Mouse (Mus musculus) E14TG2a.4 (cell line): ENCODE data around the gene Atxn1.

ENCODE experiments used
- H3K27me3 ChIP-seq: 2 replicates; pipeline ENCODE4 v1.6.1; 2014; ENCODE audit warnings: low read length, control low read depth; ENCODE audit not compliant: insufficient read depth
- H3K36me3 ChIP-seq: 2 replicates; pipeline ENCODE4 v1.6.1; 2014; ENCODE audit warnings: low read length, control low read depth; ENCODE audit not compliant: insufficient read depth
- H3K4me1 ChIP-seq: replicated peaks from 2 replicates; pipeline ENCODE4 v1.6.1; 2014; ENCODE audit warnings: low read depth, low read length, control low read depth
- H3K4me3 ChIP-seq: replicated peaks from 2 replicates; pipeline ENCODE4 v1.5.1; 2014; ENCODE audit warnings: mild to moderate bottlenecking, low read length
- H3K9me3 ChIP-seq: 2 replicates; pipeline ENCODE4 v1.6.1; 2014; ENCODE audit warnings: low read length, control low read depth
- CTCF ChIP-seq: conservative IDR thresholded peaks from 2 replicates; pipeline ENCODE4 v1.5.1; 2014; ENCODE audit warnings: low read length
- NANOG ChIP-seq: IDR thresholded peaks from 2 replicates; pipeline ENCODE4 v1.6.1; 2014; ENCODE audit warnings: borderline replicate concordance, low read length, mixed read lengths
- POU5F1 ChIP-seq: IDR thresholded peaks from 2 replicates; pipeline ENCODE4 v1.6.1; 2014; ENCODE audit warnings: low read length, borderline replicate concordance

The Atxn1 gene

DNA sequence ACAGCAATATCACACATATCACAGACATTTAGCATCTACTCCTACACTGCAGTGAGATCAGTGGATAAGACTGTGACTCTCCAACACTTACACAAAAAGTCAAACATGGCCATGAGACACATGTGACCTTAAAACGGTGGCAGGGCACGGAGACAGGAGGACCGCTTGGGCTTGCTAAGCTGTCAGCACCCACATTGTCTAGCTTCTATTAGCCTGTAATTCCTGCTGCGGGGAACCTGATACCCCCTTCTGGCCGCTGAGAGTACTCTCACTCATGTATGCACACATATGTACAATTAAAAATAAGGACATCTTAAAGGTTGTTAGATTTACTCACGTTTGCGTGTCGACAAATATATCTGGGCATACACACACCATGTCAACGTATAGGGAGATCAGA is 270.9 kb downstream of the Atxn1 start:
- Histone ChIP-seq H3K9me3 (peaks cover 8% of the 10 kb centered on the region), H3K4me1 (peaks cover 3% of the 10 kb centered on the region; the same call in 1 of the 2 replicates), H3K36me3 (no peaks in the 10 kb centered on the region), H3K27me3 (0 out of 2 replicates have a peak, but pooled peaks cover 2% of the 10 kb centered on the region), H3K4me3 (no peak overlapping the region)
- TF ChIP-seq NANOG = no peak
- no peak for TF ChIP-seq POU5F1
- TF ChIP-seq CTCF = no peak

GRCm38 (mm10) chr13:45693534-45693933 is 271.3 kb downstream of the Atxn1 start:
- Histone ChIP-seq H3K4me3 (no peak overlapping the region), H3K36me3 (no peaks in the 10 kb centered on the region), H3K4me1 (peaks cover 3% of the 10 kb centered on the region; the same call in 1 of the 2 replicates), H3K27me3 (0 out of 2 replicates have a peak, but pooled peaks cover 2% of the 10 kb centered on the region), H3K9me3 (peaks cover 8% of the 10 kb centered on the region)
- TF ChIP-seq POU5F1 (no peak), CTCF (no peak), NANOG (no peak)

DNA sequence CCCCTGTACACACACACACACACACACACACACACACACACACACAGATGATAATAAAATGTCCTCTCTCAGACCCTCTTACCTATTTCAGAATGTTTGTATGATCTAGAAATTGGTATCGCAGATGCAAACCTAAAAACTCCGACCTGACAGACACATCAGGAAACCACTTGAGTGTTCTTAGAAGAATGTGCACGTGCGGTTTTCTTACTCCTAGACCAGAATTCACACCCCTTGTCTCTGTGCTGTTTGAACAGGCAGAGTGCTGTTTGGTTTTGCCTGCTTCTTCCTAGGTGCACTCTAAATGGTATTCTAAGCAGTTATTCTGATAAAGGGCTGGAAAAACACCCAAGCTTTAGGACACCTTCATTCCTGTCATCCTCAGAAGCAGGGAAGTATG is 271.7 kb downstream of the Atxn1 start:
- Histone ChIP-seq H3K4me1 (peaks cover 3% of the 10 kb centered on the region; the same call in 1 of the 2 replicates), H3K4me3 (no peak overlapping the region), H3K9me3 (peaks cover 8% of the 10 kb centered on the region), H3K36me3 (no peaks in the 10 kb centered on the region), H3K27me3 (0 out of 2 replicates have a peak, but pooled peaks cover 2% of the 10 kb centered on the region)
- TF ChIP-seq POU5F1 (no peak), CTCF (no peak), NANOG (no peak)

GRCm38 (mm10) chr13:45692440-45692839 is 272.4 kb downstream of the Atxn1 start:
- H3K4me3 ChIP-seq = no peak overlapping the region
- H3K9me3 ChIP-seq = peaks cover 4% of the 10 kb centered on the region; the same call in 1 of the 2 replicates
- H3K27me3 ChIP-seq = 0 out of 2 replicates have a peak, but pooled peaks cover 2% of the 10 kb centered on the region
- peaks cover 3% of the 10 kb centered on the region; the same call in 1 of the 2 replicates for H3K4me1 ChIP-seq
- H3K36me3 ChIP-seq = no peaks in the 10 kb centered on the region
- TF ChIP-seq POU5F1 = no peak
- no peak for TF ChIP-seq NANOG
- TF ChIP-seq CTCF = no peak

GRCm38 (mm10) chr13:45690426-45690825 is 274.4 kb downstream of the Atxn1 start:
- Histone ChIP-seq H3K4me1 (peaks cover 3% of the 10 kb centered on the region; the same call in 1 of the 2 replicates), H3K36me3 (no peaks in the 10 kb centered on the region), H3K27me3 (0 out of 2 replicates have a peak, but pooled peaks cover 2% of the 10 kb centered on the region), H3K4me3 (no peak overlapping the region), H3K9me3 (no peaks in the 10 kb centered on the region)
- TF ChIP-seq CTCF = no peak
- TF ChIP-seq POU5F1 = no peak
- no peak for TF ChIP-seq NANOG

GRCm38 (mm10) chr13:45688864-45689263 is 275.9 kb downstream of the Atxn1 start:
- no peaks in the 10 kb centered on the region for H3K9me3 ChIP-seq
- no peaks in the 10 kb centered on the region for H3K4me1 ChIP-seq
- no peak overlapping the region for H3K4me3 ChIP-seq
- no peak for TF ChIP-seq POU5F1
- TF ChIP-seq CTCF = no peak
- TF ChIP-seq NANOG = no peak
- no peaks in the 10 kb centered on the region for H3K36me3 ChIP-seq
- 0 out of 2 replicates have a peak, but pooled peaks cover 2% of the 10 kb centered on the region for H3K27me3 ChIP-seq

- Histone ChIP-seq H3K4me3 (no peak overlapping the region), H3K36me3 (no peaks in the 10 kb centered on the region), H3K4me1 (no peaks in the 10 kb centered on the region), H3K9me3 (no peaks in the 10 kb centered on the region), H3K27me3 (0 out of 2 replicates have a peak, but pooled peaks cover 2% of the 10 kb centered on the region)
- TF ChIP-seq CTCF (no peak), NANOG (no peak), POU5F1 (no peak)
These were observed 277.2 kb downstream of the Atxn1 start for GRCm38 (mm10) chr13:45687581-45687980.

GRCm38 (mm10) chr13:45686309-45686582 is 278.6 kb downstream of the Atxn1 start:
- no peaks in the 10 kb centered on the region for H3K9me3 ChIP-seq
- 0 out of 2 replicates have a peak, but pooled peaks cover 2% of the 10 kb centered on the region for H3K27me3 ChIP-seq
- H3K4me3 ChIP-seq = no peak overlapping the region
- TF ChIP-seq CTCF (no peak), NANOG (no peak), POU5F1 (no peak)
- no peaks in the 10 kb centered on the region for H3K4me1 ChIP-seq
- no peaks in the 10 kb centered on the region for H3K36me3 ChIP-seq
